ENCODE assay signal across 15 mouse cellular contexts in genomic region chr12:107677076-107677475, GRCm38 (mm10).
"Had no signal": no experiment of that assay in that cellular context is flagged by ENCODE, and none has a peak within 500 bp of the region (broad histone marks: within the 10 kb centered on the region; RNA-seq: fewer than 3 reads in every experiment).

No protein-coding gene starts in this region.

- H3K27me3 ChIP-seq: limb, embryonic 12.5 days; liver, embryonic 13.5 days; midbrain, embryonic 13.5 days; neural tube, embryonic 12.5 days had no signal

- H3K9ac ChIP-seq: limb, embryonic 12.5 days; liver, embryonic 13.5 days; liver, postnatal 0 days; midbrain, embryonic 13.5 days; neural tube, embryonic 12.5 days had no signal

- H3K36me3 ChIP-seq: limb, embryonic 12.5 days; liver, embryonic 13.5 days; midbrain, embryonic 13.5 days; neural tube, embryonic 12.5 days had no signal

- H3K27ac ChIP-seq: kidney, postnatal 0 days; layer of hippocampus, adult 2 months; limb, embryonic 12.5 days; liver, embryonic 13.5 days; midbrain, embryonic 13.5 days; neural tube, embryonic 12.5 days had no signal

- H3K4me3 ChIP-seq: layer of hippocampus, adult 2 months; limb, embryonic 12.5 days; liver, embryonic 13.5 days; midbrain, embryonic 13.5 days; neural tube, embryonic 12.5 days had no signal

- DNase-seq: kidney, adult 11 months; kidney, adult 9 months; kidney, postnatal 4 days; liver; liver, embryonic 13.5 days; liver, postnatal 0 days; right cerebral cortex, postnatal 4 days; spleen, adult 18-20 months; thymus, adult 18-20 months; thymus, postnatal 14 days had no signal

- H3K9me3 ChIP-seq: limb, embryonic 12.5 days; midbrain, embryonic 13.5 days; neural tube, embryonic 12.5 days had no signal

- H3K4me1 ChIP-seq: liver, embryonic 13.5 days; neural tube, embryonic 12.5 days had no signal
